Mouse (Mus musculus) hindbrain, embryonic 16.5 days (tissue): ENCODE measurements around the gene Krtap2-4. TPM values are rescaled to one million over a fixed set of nuclear protein-coding genes. Genes with fewer than 3 reads are reported as not detected.
"Not testable (repeated sequence)": the region's sequence is repeated elsewhere in the genome, so short reads cannot be mapped to it uniquely, and the experiment has no call there.

Experiments used
- ATAC-seq: fragments of 200-750 bp; cut with Nextera tagmentation; 2 replicates; pipeline ENCODE4 v1.8.0; 2017; ENCODE audit warnings: moderate TSS enrichment, moderate library complexity
- H3K27ac ChIP-seq: fragments of 300-500 bp; sonication (generic); 2 replicates; pipeline ENCODE4 v1.5.1; 2014; ENCODE audit warnings: low read depth, mild to moderate bottlenecking, control low read depth, low read length, moderate library complexity
- H3K27me3 ChIP-seq: fragments of 300-500 bp; sonication (generic); replicated peaks from 2 replicates; pipeline ENCODE4 v1.6.1; 2014; ENCODE audit warnings: low read length; ENCODE audit not compliant: control insufficient read depth, insufficient read depth
- H3K36me3 ChIP-seq: fragments of 300-500 bp; sonication (generic); 2 replicates; pipeline ENCODE4 v1.6.1; 2014; ENCODE audit warnings: mild to moderate bottlenecking, low read length, moderate library complexity, mixed read lengths; ENCODE audit not compliant: control insufficient read depth, insufficient read depth
- H3K4me1 ChIP-seq: fragments of 300-500 bp; sonication (generic); 2 replicates; pipeline ENCODE4 v1.6.1; 2014; ENCODE audit warnings: low read depth, low read length; ENCODE audit not compliant: control insufficient read depth, insufficient read depth
- H3K4me2 ChIP-seq: fragments of 300-500 bp; sonication (generic); 2 replicates; pipeline ENCODE4 v1.6.1; 2014; ENCODE audit warnings: mild to moderate bottlenecking, low read length, control low read depth, moderate library complexity
- H3K4me3 ChIP-seq: fragments of 300-500 bp; sonication (generic); 2 replicates; pipeline ENCODE4 v1.5.1; 2014; ENCODE audit warnings: mild to moderate bottlenecking, low read length, control low read depth, moderate library complexity
- H3K9ac ChIP-seq: fragments of 300-500 bp; sonication (generic); 2 replicates; pipeline ENCODE4 v1.6.1; 2014; ENCODE audit warnings: low read depth, mild to moderate bottlenecking, control low read depth, low read length, moderate library complexity
- H3K9me3 ChIP-seq: fragments of 300-500 bp; sonication (generic); 2 replicates; pipeline ENCODE4 v1.6.1; 2014; ENCODE audit warnings: mild to moderate bottlenecking, low read length, moderate library complexity; ENCODE audit not compliant: control insufficient read depth
- WGBS: fragments of 180-500 bp; shearing (Covaris S2); extraction: QIAGEN DNeasy Blood & Tissue Kit; methylation state at CpG from one replicate; pipeline ENCODE4 v1.1.7; 2014; 5-methylcytosine and 5-hydroxymethylcytosine counted together
- polyA plus RNA-seq: library from polyadenylated mRNA; unstranded; fragments of >200 nt; fragmentation: Nextera tagmentation; extraction: Ambion mirVana; gene quantifications from 2 replicates; pipeline ENCODE4 v1.2.1, GENCODE M21; 2015

Krtap2-4 gene
- polyA plus RNA-seq, 1 experiment from 2014 or later = not detected

GRCm38 (mm10) chr11:99603208-99603607 is 11.4 kb downstream of the Krtap2-4 start, which contains the start of gene Gm11938:
TSS of gene Gm11938 (minus strand) at chr11:99603308.
- not testable (repeated sequence) for H3K27me3 ChIP-seq, H3K36me3 ChIP-seq, H3K4me3 ChIP-seq, ATAC-seq, H3K27ac ChIP-seq, H3K9ac ChIP-seq, H3K4me1 ChIP-seq, H3K9me3 ChIP-seq, H3K4me2 ChIP-seq
- 60% methylated on average over 1 of the region's 1 CpGs for WGBS

GRCm38 (mm10) chr11:99597742-99598141 is 16.9 kb downstream of the Krtap2-4 start, which contains the start of gene Krtap9-3:
TSS of gene Krtap9-3 (minus strand) at chr11:99598105.
- H3K4me1 ChIP-seq, H3K4me3 ChIP-seq: not testable (repeated sequence)
- WGBS = 76% methylated on average over 6 of the region's 6 CpGs

GRCm38 (mm10) chr11:99590981-99591380 is 23.7 kb downstream of the Krtap2-4 start, which contains the start of gene Krtap1-3:
TSS of gene Krtap1-3 (minus strand) at chr11:99591339.
- H3K9me3 ChIP-seq = no peaks in the 10 kb centered on the region
- no peaks in the 10 kb centered on the region for H3K4me1 ChIP-seq
- no peak for ATAC-seq
- H3K4me2 ChIP-seq = no peak within 1 kb of the TSS
- 89% methylated on average over 6 of the region's 6 CpGs for WGBS
- H3K9ac ChIP-seq = no peak within 1 kb of the TSS
- no peaks in the 10 kb centered on the region for H3K27me3 ChIP-seq
- no peak within 1 kb of the TSS for H3K27ac ChIP-seq
- no peak within 1 kb of the TSS for H3K4me3 ChIP-seq
- H3K36me3 ChIP-seq = no peaks in the 10 kb centered on the region

More at GRCm38 (mm10) chr11:99597742-99598141, 16.9 kb downstream of the Krtap2-4 start, which contains the start of gene Krtap9-3:
- H3K36me3 ChIP-seq, H3K9ac ChIP-seq, ATAC-seq, H3K27me3 ChIP-seq, H3K27ac ChIP-seq, H3K9me3 ChIP-seq, H3K4me2 ChIP-seq: not testable (repeated sequence)

GRCm38 (mm10) chr11:99585096-99585495 is 29.6 kb downstream of the Krtap2-4 start:
- H3K9ac ChIP-seq = no peak overlapping the region
- no peak for ATAC-seq
- H3K4me2 ChIP-seq = no peak overlapping the region
- 89% methylated on average over 7 of the region's 7 CpGs for WGBS
- no peaks in the 10 kb centered on the region for H3K9me3 ChIP-seq
- H3K4me1 ChIP-seq = no peaks in the 10 kb centered on the region
- no peaks in the 10 kb centered on the region for H3K36me3 ChIP-seq
- no peaks in the 10 kb centered on the region for H3K27me3 ChIP-seq
- no peak overlapping the region for H3K4me3 ChIP-seq
- H3K27ac ChIP-seq = no peak overlapping the region

GRCm38 (mm10) chr11:99583245-99583704 is 31.4 kb downstream of the Krtap2-4 start, which contains the start of gene Krtap1-4:
TSS of gene Krtap1-4 (minus strand) at chr11:99583654.
- H3K9ac ChIP-seq = no peak within 1 kb of the TSS
- no peaks in the 10 kb centered on the region for H3K27me3 ChIP-seq
- no peak within 1 kb of the TSS for H3K4me2 ChIP-seq
- H3K27ac ChIP-seq = no peak within 1 kb of the TSS
- WGBS = 92% methylated on average over 5 of the region's 5 CpGs
- ATAC-seq = no peak
- H3K9me3 ChIP-seq = no peaks in the 10 kb centered on the region
- no peak within 1 kb of the TSS for H3K4me3 ChIP-seq
- H3K4me1 ChIP-seq = no peaks in the 10 kb centered on the region
- no peaks in the 10 kb centered on the region for H3K36me3 ChIP-seq

GRCm38 (mm10) chr11:99581564-99581963 is 33.1 kb downstream of the Krtap2-4 start:
- ATAC-seq = no peak
- no peak overlapping the region for H3K4me2 ChIP-seq
- 91% methylated on average over 6 of the region's 6 CpGs for WGBS
- H3K27ac ChIP-seq = no peak overlapping the region
- no peak overlapping the region for H3K9ac ChIP-seq
- no peaks in the 10 kb centered on the region for H3K4me1 ChIP-seq
- no peaks in the 10 kb centered on the region for H3K36me3 ChIP-seq
- no peaks in the 10 kb centered on the region for H3K27me3 ChIP-seq
- H3K9me3 ChIP-seq = no peaks in the 10 kb centered on the region
- H3K4me3 ChIP-seq = no peak overlapping the region

GRCm38 (mm10) chr11:99581051-99581450 is 33.6 kb downstream of the Krtap2-4 start:
- WGBS = 92% methylated on average over 5 of the region's 5 CpGs
- no peak for ATAC-seq
- Histone ChIP-seq H3K4me1 (no peaks in the 10 kb centered on the region), H3K36me3 (no peaks in the 10 kb centered on the region), H3K27ac (no peak overlapping the region), H3K9me3 (no peaks in the 10 kb centered on the region), H3K4me3 (no peak overlapping the region), H3K9ac (no peak overlapping the region), H3K27me3 (no peaks in the 10 kb centered on the region), H3K4me2 (no peak overlapping the region)

GRCm38 (mm10) chr11:99580636-99581035 is 34.0 kb downstream of the Krtap2-4 start, which contains the start of gene Krtap1-5:
TSS of gene Krtap1-5 (minus strand) at chr11:99581016.
- Histone ChIP-seq H3K27ac (no peak within 1 kb of the TSS), H3K4me2 (no peak within 1 kb of the TSS), H3K9me3 (no peaks in the 10 kb centered on the region), H3K4me1 (no peaks in the 10 kb centered on the region), H3K9ac (no peak within 1 kb of the TSS), H3K36me3 (no peaks in the 10 kb centered on the region), H3K27me3 (no peaks in the 10 kb centered on the region), H3K4me3 (no peak within 1 kb of the TSS)
- WGBS = 86% methylated on average over 6 of the region's 6 CpGs
- no peak for ATAC-seq

- ATAC-seq = peak; percentile 72; the same call in 1 of the 2 replicates
- Histone ChIP-seq H3K9me3 (no peaks in the 10 kb centered on the region), H3K4me1 (no peaks in the 10 kb centered on the region), H3K4me2 (peak overlapping the region; percentile 50), H3K4me3 (peak overlapping the region; percentile 13; the same call in 1 of the 2 replicates), H3K36me3 (no peaks in the 10 kb centered on the region), H3K27me3 (no peaks in the 10 kb centered on the region), H3K9ac (0 out of 2 replicates have a peak overlapping the region, but pooled peaks have one; percentile 38), H3K27ac (no peak overlapping the region)
- 2% methylated on average over 7 of the region's 7 CpGs for WGBS
These were observed 40.5 kb downstream of the Krtap2-4 start for GRCm38 (mm10) chr11:99574106-99574505.
